Mouse (Mus musculus): ENCODE measurements around the gene Lrp4.
"Not testable (repeated sequence)": the region's sequence is repeated elsewhere in the genome, so short reads cannot be mapped to it uniquely, and the experiment has no call there.

The Lrp4 gene

GRCm38 (mm10) chr2:91485256-91485655 lies 27.9 kb downstream of the Lrp4 start:
- DNase-seq (ENCODE audit: low read depth) = no peak

- DNase-seq (ENCODE audit: low read depth) = not testable (repeated sequence)
Observed at GRCm38 (mm10) chr2:91487295-91487694, 30.0 kb downstream of the Lrp4 start.

GRCm38 (mm10) chr2:91492071-91492635 lies 34.8 kb downstream of the Lrp4 start:
- DNase-seq (ENCODE audit: low read depth) = no peak

- DNase-seq (ENCODE audit: low read depth) = no peak
Observed at GRCm38 (mm10) chr2:91493981-91494380, 36.7 kb downstream of the Lrp4 start.

GRCm38 (mm10) chr2:91498093-91498719 lies 40.9 kb downstream of the Lrp4 start:
- DNase-seq (ENCODE audit: low read depth) = peak; percentile 41

- no peak for DNase-seq (ENCODE audit: low read depth)
Observed at GRCm38 (mm10) chr2:91508076-91508475, 50.8 kb downstream of the Lrp4 start.

- DNase-seq (ENCODE audit: low read depth) = peak; percentile 16
Observed at GRCm38 (mm10) chr2:91517186-91517585, 59.9 kb downstream of the Lrp4 start.

GRCm38 (mm10) chr2:91526294-91527146 lies 69.2 kb downstream of the Lrp4 start, which contains the start of gene Ckap5:
Gene Ckap5, plus strand, starts transcription at chr2:91526762.
- peak; percentile 94 for DNase-seq (ENCODE audit: low read depth)

- peak; percentile 58 for DNase-seq (ENCODE audit: low read depth)
Observed at GRCm38 (mm10) chr2:91527147-91527486, 69.8 kb downstream of the Lrp4 start.

- DNase-seq (ENCODE audit: low read depth) = no peak
Observed at GRCm38 (mm10) chr2:91537588-91538205, 80.4 kb downstream of the Lrp4 start.

All from 416B (cell line).